Mouse (Mus musculus) G1E-ER4 (cell line): ENCODE results near the gene Tysnd1. TPM values are rescaled to one million over a fixed set of nuclear protein-coding genes. Genes with fewer than 3 reads are reported as not detected.

Source experiments
- GATA1 ChIP-seq: IDR thresholded peaks from one replicate; pipeline ENCODE4 v1.8.0; 2012; ENCODE audit warnings: low read length, inconsistent platforms
- polyA plus RNA-seq: library from polyadenylated mRNA; stranded (reverse); fragments of >175 nt; gene quantifications from 2 replicates; pipeline ENCODE4 v1.2.3, GENCODE M21; 2012

The Tysnd1 gene
- polyA plus RNA-seq, 1 experiment: 127 TPM

DNA sequence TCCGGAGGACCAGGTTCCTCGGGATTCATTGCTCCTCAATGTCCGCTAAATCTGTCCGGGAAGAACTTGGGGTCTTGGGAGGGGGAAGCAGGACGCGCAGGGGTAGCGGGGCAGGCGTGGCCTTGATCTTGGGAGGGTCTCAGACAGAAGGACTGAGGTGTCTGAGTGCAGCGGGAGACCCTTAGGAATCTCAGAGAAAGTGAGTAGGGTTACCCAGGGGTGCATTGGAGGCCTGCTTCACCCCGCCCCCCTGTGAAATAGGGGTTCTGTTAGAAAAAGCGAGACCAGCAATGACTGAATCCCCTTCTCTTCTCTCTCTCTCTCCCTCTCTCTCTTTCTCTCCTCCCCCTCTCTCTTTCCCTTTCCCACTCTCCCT is 20.1 kb downstream of the Tysnd1 start:
- TF ChIP-seq GATA1: no peak

DNA sequence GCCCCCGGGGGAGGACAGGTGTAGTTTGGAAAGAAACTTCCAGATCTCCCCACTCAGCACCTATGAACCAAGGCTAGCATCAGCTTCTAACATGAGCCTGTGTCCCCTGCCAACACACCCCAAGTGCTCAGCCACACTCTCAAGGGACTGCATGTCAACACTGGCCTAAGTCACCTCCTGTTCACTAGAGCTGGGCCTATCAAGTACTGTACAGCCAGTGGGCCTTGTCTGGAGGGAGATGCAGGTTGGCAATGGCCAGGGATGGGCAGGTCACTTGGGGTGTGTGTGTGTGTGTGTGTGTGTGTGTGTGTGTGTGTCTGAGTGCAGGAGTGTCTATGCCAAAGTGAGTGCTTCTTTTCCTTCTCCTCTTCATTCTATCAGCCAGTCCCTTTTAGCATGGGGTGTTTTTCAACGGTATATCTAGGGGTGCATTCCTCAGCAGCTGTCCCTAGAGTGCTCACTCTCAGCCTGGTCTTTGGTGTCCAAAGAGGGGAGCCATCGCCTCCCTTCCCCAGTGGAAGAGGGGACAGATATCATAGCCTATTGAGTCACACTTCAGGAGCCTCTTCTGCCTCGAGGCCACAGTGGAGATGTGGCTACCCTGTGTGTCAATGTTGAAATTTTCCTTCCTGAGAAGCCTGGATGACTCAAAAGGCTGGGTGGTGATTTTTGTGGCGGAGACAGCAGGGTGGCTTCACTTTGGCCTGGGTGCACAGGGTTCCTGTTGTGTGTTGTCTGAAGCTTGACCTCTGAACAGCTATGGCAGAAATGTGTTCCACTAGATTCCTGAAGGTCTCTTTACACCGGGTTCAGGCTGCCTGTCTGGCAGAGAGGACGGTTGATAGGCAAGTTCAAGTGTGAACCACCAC is 20.9 kb downstream of the Tysnd1 start:
- no peak for TF ChIP-seq GATA1

- TF ChIP-seq GATA1: no peak
These were observed 22.3 kb downstream of the Tysnd1 start for GRCm38 (mm10) chr10:61717406-61718296.

DNA sequence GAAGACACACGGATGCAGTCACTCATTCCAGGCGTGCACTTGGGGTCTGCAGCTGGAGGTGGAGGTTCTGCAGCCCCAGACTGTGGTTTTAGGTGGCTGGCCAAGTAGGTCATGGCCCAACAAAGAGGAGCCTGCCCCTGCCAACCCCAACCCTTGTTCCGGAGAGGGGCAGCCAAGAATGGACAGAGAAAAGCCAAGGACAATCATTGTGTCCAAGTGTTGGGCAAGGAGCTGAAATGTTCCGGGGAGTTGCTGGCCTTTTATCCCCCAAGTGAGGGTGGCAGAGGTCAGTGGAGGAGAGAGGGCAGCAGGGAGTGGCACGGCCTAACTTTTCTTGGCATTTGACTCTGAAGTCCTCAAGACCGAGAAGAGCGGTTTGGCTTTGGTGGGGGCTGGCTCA is 25.0 kb downstream of the Tysnd1 start:
- TF ChIP-seq GATA1: no peak

GRCm38 (mm10) chr10:61722215-61722614 is 26.9 kb downstream of the Tysnd1 start:
- TF ChIP-seq GATA1: no peak

DNA sequence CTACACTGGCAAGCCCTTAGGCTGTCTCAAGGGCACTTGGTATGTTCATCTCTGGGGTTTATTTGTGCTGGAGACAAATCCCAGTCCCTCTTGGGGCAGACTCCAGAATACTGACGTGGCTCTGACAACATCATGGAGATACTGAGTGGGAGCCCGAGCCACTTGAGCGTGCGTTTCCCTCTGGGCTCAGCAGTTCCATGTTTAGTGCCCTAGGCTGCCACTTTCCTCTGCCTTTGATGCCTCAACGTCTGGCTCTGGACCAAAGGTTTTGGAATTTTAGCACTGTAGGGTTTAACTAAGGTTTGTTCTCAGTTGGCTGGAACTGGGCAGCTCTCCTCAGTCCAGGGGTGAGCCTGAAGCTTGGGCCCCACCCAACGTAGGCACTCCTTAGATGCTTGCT is 28.0 kb downstream of the Tysnd1 start:
- no peak for TF ChIP-seq GATA1

GRCm38 (mm10) chr10:61729181-61729580 is 33.9 kb downstream of the Tysnd1 start:
- TF ChIP-seq GATA1: no peak

GRCm38 (mm10) chr10:61730171-61730570 is 34.9 kb downstream of the Tysnd1 start:
- TF ChIP-seq GATA1: no peak

DNA sequence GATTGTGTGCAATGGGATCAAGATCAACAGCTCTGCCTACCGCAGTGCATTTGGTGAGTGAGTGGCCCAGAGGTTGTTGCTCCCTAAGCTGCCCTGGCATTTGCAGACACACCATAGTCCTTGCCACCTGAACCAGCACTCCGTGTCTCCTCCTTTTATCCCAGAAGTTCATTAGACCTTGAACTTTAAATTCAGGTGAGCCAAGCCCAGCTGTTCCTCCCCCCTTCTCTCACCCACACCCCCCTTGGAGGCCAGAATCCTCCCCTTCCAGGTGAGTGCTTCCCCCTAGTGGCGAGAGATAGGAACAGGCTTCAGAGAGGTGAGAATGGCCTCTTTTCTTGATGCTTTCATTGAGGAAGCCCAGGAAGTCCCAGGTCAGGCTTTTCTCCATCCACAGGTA is 39.1 kb downstream of the Tysnd1 start:
- TF ChIP-seq GATA1: no peak

DNA sequence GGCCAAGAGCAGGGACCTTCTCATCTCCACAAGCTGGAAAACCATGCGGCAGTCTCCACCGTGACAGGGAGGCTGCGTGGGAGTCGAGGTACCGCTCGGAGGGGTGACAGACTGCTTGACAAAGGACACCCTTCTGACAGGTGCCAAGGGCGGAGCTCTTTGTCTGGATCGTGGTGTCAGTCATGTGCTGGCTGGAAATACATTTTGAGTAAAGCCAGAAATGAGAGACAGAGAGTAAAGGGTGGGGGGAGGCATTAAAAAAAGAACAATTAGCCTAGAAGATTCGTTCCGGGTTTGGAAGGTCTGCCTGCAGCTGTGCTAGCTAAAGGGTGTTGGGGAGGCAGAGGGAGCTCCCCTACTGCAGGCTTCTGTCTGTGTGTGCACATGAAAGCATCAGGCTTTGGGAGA is 41.4 kb downstream of the Tysnd1 start:
- TF ChIP-seq GATA1: no peak

- no peak for TF ChIP-seq GATA1
These were observed 42.2 kb downstream of the Tysnd1 start for GRCm38 (mm10) chr10:61737537-61737936.

DNA sequence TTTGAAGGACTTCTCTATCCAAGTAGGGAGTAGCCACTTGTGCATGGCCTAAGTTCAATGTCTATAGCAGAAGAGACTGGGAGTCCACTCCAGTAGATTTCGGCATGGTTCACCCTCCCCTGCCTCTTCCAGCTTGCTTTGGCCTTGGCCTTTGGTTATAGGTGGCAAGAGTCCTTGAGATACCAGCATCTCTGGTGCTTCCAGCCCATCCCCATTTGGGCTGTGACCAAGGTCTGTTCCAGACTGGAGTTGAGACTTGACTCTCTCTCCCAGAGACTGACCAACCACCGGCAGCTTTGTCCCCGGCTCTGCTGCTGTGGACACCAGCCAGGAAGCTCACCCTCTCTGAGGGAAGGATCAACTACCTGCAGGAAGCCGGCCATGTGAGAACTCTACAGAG is 42.8 kb downstream of the Tysnd1 start:
- TF ChIP-seq GATA1: no peak

GRCm38 (mm10) chr10:61741306-61741705 is 46.0 kb downstream of the Tysnd1 start:
- TF ChIP-seq GATA1: no peak

- TF ChIP-seq GATA1: no peak
These were observed 46.6 kb downstream of the Tysnd1 start for GRCm38 (mm10) chr10:61741873-61742272.

GRCm38 (mm10) chr10:61742336-61742735 is 47.0 kb downstream of the Tysnd1 start:
- no peak for TF ChIP-seq GATA1

DNA sequence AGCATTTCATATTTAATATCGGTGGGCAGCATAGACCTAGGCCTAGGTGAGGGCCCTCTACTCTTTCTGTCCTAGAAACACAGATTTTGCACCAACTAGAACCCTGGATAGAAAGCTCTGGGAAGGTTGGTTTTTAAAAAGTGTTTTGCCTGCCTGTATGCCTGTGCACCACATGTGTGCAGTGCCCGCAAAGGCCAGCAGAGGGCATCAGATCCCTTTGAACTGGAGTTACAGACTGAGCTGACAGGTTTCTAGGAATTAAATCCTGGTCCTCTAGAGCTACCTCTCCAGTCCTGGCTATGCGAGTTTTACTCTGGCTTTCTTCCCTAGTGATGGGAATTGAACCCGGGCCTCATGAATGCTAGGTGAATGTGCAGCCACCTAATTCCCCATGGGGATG is 49.8 kb downstream of the Tysnd1 start:
- no peak for TF ChIP-seq GATA1
